Mouse (Mus musculus) spleen, adult 2 months (tissue): ENCODE data around the gene Casr. TPM values are rescaled to one million over a fixed set of nuclear protein-coding genes. Genes with fewer than 3 reads are reported as not detected.

Experiments
- DNase-seq, 2 experiments: peaks; one replicate each; pipeline versions ENCODE4 v3.0.0 to v3.0.0-alpha.2; 2012 to 2021; ENCODE audit warnings: low spot score in 2 of 2, low read depth in 1 of 2
- H3K27ac ChIP-seq: fragments of 200-500 bp; 2 replicates; pipeline ENCODE4 v1.5.1; 2012; ENCODE audit warnings: low read length, inconsistent platforms; ENCODE audit not compliant: insufficient read depth
- H3K27me3 ChIP-seq: fragments of 200-500 bp; 2 replicates; pipeline ENCODE4 v1.6.1; 2012; ENCODE audit warnings: mild to moderate bottlenecking, moderate library complexity, low read length, inconsistent platforms; ENCODE audit not compliant: control insufficient read depth, insufficient read depth
- H3K36me3 ChIP-seq: fragments of 200-500 bp; 2 replicates; pipeline ENCODE4 v1.6.1; 2012; ENCODE audit warnings: mild to moderate bottlenecking, low read length, inconsistent platforms; ENCODE audit not compliant: control insufficient read depth, insufficient read depth
- H3K4me1 ChIP-seq: fragments of 200-500 bp; 2 replicates; pipeline ENCODE4 v1.6.1; 2011; ENCODE audit warnings: inconsistent platforms; ENCODE audit not compliant: control insufficient read depth, insufficient read depth, insufficient read length
- H3K4me3 ChIP-seq: fragments of 200-500 bp; 2 replicates; pipeline ENCODE4 v1.5.1; 2011; ENCODE audit warnings: mild to moderate bottlenecking, inconsistent platforms; ENCODE audit not compliant: insufficient read depth, insufficient read length; ENCODE audit errors: extremely low read depth
- CTCF ChIP-seq: fragments of 200-500 bp; IDR thresholded peaks from 2 replicates; pipeline ENCODE4 v1.5.1; 2011; ENCODE audit warnings: mild to moderate bottlenecking, inconsistent platforms; ENCODE audit not compliant: insufficient read depth, insufficient read length, insufficient replicate concordance; ENCODE audit errors: extremely low read depth
- POLR2A ChIP-seq: fragments of 200-500 bp; IDR thresholded peaks from 2 replicates; pipeline ENCODE4 v1.6.1; 2011; ENCODE audit warnings: low read depth, low read length, inconsistent platforms
- WGBS: fragments of 180-500 bp; shearing (Covaris S2); methylation state at CpG from one replicate; pipeline ENCODE4 v1.1.7; 2018; 5-methylcytosine and 5-hydroxymethylcytosine counted together
- polyA plus RNA-seq: library from polyadenylated mRNA; depleted of rRNA; stranded (reverse); fragments of >200 nt; gene quantifications from 2 replicates; pipeline ENCODE4 v1.2.3, GENCODE M21; 2012

The Casr gene
- polyA plus RNA-seq, 1 experiment, result 0.01 TPM

GRCm38 (mm10) chr16:36523095-36523494, 38.8 kb downstream of the Casr start:
- H3K36me3 ChIP-seq, result no peaks in the 10 kb centered on the region
- TF ChIP-seq POLR2A (no peak), CTCF (no peak)
- no peaks in the 10 kb centered on the region for H3K27me3 ChIP-seq
- no peak overlapping the region for H3K4me3 ChIP-seq
- no peak for DNase-seq
- H3K4me1 ChIP-seq, result no peaks in the 10 kb centered on the region
- 85% methylated on average over 5 of the region's 5 CpGs for WGBS
- no peak overlapping the region for H3K27ac ChIP-seq

GRCm38 (mm10) chr16:36516355-36516754, 45.6 kb downstream of the Casr start:
- H3K27me3 ChIP-seq, result no peaks in the 10 kb centered on the region
- TF ChIP-seq POLR2A (no peak), CTCF (no peak)
- H3K27ac ChIP-seq, result no peak overlapping the region
- no peak for DNase-seq
- H3K4me3 ChIP-seq, result no peak overlapping the region
- WGBS, result 71% methylated on average over 2 of the region's 2 CpGs
- no peaks in the 10 kb centered on the region for H3K36me3 ChIP-seq
- H3K4me1 ChIP-seq, result no peaks in the 10 kb centered on the region

GRCm38 (mm10) chr16:36507300-36507699, 54.6 kb downstream of the Casr start:
- Histone ChIP-seq H3K27ac (no peak overlapping the region), H3K4me3 (no peak overlapping the region), H3K36me3 (no peaks in the 10 kb centered on the region), H3K27me3 (no peaks in the 10 kb centered on the region), H3K4me1 (no peaks in the 10 kb centered on the region)
- 83% methylated on average over 5 of the region's 5 CpGs for WGBS
- TF ChIP-seq CTCF (no peak), POLR2A (no peak)
- DNase-seq, result no peak

- Histone ChIP-seq H3K4me3 (no peak overlapping the region), H3K4me1 (no peaks in the 10 kb centered on the region), H3K27ac (no peak overlapping the region), H3K27me3 (no peaks in the 10 kb centered on the region), H3K36me3 (no peaks in the 10 kb centered on the region)
- DNase-seq, result no peak
- TF ChIP-seq POLR2A (no peak), CTCF (no peak)
Observed at GRCm38 (mm10) chr16:36506827-36507226, 55.1 kb downstream of the Casr start.

GRCm38 (mm10) chr16:36505913-36506312, 56.0 kb downstream of the Casr start:
- DNase-seq, result no peak
- no peaks in the 10 kb centered on the region for H3K27me3 ChIP-seq
- 12% methylated on average over 4 of the region's 4 CpGs for WGBS

GRCm38 (mm10) chr16:36505134-36505533, 56.8 kb downstream of the Casr start:
- WGBS, result 54% methylated on average over 3 of the region's 3 CpGs
- TF ChIP-seq POLR2A, result no peak
- no peak for TF ChIP-seq CTCF
- no peaks in the 10 kb centered on the region for H3K27me3 ChIP-seq
- DNase-seq, result no peak
- no peak overlapping the region for H3K27ac ChIP-seq
- H3K36me3 ChIP-seq, result no peaks in the 10 kb centered on the region
- H3K4me3 ChIP-seq, result no peak overlapping the region
- H3K4me1 ChIP-seq, result no peaks in the 10 kb centered on the region

More at GRCm38 (mm10) chr16:36505913-36506312, 56.0 kb downstream of the Casr start:
- no peaks in the 10 kb centered on the region for H3K36me3 ChIP-seq
- H3K4me1 ChIP-seq, result no peaks in the 10 kb centered on the region
- H3K27ac ChIP-seq, result no peak overlapping the region
- H3K4me3 ChIP-seq, result no peak overlapping the region
- TF ChIP-seq CTCF, result no peak
- TF ChIP-seq POLR2A, result no peak

- Histone ChIP-seq H3K4me3 (no peak overlapping the region), H3K27ac (no peak overlapping the region), H3K36me3 (no peaks in the 10 kb centered on the region), H3K27me3 (no peaks in the 10 kb centered on the region), H3K4me1 (no peaks in the 10 kb centered on the region)
- TF ChIP-seq CTCF (no peak), POLR2A (no peak)
- 18% methylated on average over 2 of the region's 2 CpGs for WGBS
- DNase-seq, result no peak
Observed at GRCm38 (mm10) chr16:36502286-36502685, 59.7 kb downstream of the Casr start.

- TF ChIP-seq CTCF (no peak), POLR2A (no peak)
- H3K27me3 ChIP-seq, result no peaks in the 10 kb centered on the region
- no peaks in the 10 kb centered on the region for H3K36me3 ChIP-seq
- H3K4me3 ChIP-seq, result no peak overlapping the region
- no peak for DNase-seq
- 91% methylated on average over 1 of the region's 1 CpGs for WGBS
- no peak overlapping the region for H3K27ac ChIP-seq
- H3K4me1 ChIP-seq, result no peaks in the 10 kb centered on the region
Observed at GRCm38 (mm10) chr16:36492420-36492819, 69.5 kb downstream of the Casr start.
